Comparison of ENCODE assay signal across 15 mouse cellular contexts in the genomic region with DNA sequence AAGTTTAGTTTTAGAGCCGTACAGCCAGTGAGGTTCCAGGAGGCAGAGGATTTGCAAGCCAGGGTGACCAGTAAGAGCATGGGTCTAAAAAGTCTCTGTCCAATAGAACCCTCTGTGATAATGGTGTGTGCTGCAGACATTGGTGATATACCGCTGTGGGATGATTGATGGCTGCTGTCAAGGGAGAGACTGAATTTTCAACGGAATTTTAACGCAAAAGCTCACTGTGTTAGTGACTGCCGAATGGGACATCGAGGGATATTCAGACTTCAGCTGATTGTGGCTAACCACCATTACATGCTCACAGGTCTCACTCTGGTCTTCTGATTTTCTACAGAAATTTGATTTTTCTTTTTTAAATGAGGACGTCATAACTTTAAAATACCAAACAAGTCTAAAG.
"Had no signal": no experiment of that assay in that cellular context is flagged by ENCODE, and none has a peak within 500 bp of the region (broad histone marks: within the 10 kb centered on the region; RNA-seq: fewer than 3 reads in every experiment).

No protein-coding gene starts in this region.

- H3K4me3 ChIP-seq: limb, embryonic 15.5 days; liver, embryonic 12.5 days; midbrain, embryonic 13.5 days; neural tube, embryonic 13.5 days; stomach, embryonic 15.5 days had no signal

- ATAC-seq: intestine, postnatal 0 days; liver, embryonic 12.5 days; midbrain, embryonic 13.5 days had no signal

- H3K9ac ChIP-seq: limb, embryonic 15.5 days; liver, embryonic 12.5 days; midbrain, embryonic 13.5 days; neural tube, embryonic 13.5 days; stomach, embryonic 15.5 days had no signal

- H3K27ac ChIP-seq: kidney, postnatal 0 days; liver, embryonic 12.5 days; midbrain, embryonic 13.5 days; neural tube, embryonic 13.5 days; stomach, embryonic 15.5 days had no signal

- H3K9me3 ChIP-seq: limb, embryonic 15.5 days; liver, embryonic 12.5 days; midbrain, embryonic 13.5 days; neural tube, embryonic 13.5 days; stomach, embryonic 15.5 days had no signal

- DNase-seq: kidney, adult 9 months; kidney, postnatal 36 days; layer of hippocampus, adult 9-11 months; layer of hippocampus, postnatal 36 days; lung, adult 18-20 months; right cerebral cortex, postnatal 14 days; thymus, adult 2 months; thymus, postnatal 25 days had no signal

- H3K27me3 ChIP-seq: limb, embryonic 15.5 days; liver, embryonic 12.5 days; midbrain, embryonic 13.5 days; neural tube, embryonic 13.5 days; stomach, embryonic 15.5 days had no signal

- H3K36me3 ChIP-seq: limb, embryonic 15.5 days; liver, embryonic 12.5 days; midbrain, embryonic 13.5 days; neural tube, embryonic 13.5 days; stomach, embryonic 15.5 days had no signal

- H3K4me2 ChIP-seq: limb, embryonic 15.5 days; liver, embryonic 12.5 days; midbrain, embryonic 13.5 days; neural tube, embryonic 13.5 days; stomach, embryonic 15.5 days had no signal
